Mouse (Mus musculus) cortical plate, adult 2 months (tissue): ENCODE results near the gene Pak4.

Experiments used
- CTCF ChIP-seq: fragments of 200-500 bp; IDR thresholded peaks from 2 replicates; pipeline ENCODE4 v1.5.1; 2011; ENCODE audit warnings: mild to moderate bottlenecking, control low read depth, low read length; ENCODE audit not compliant: insufficient read depth; ENCODE audit errors: extremely low read depth
- POLR2A ChIP-seq: fragments of 200-500 bp; IDR thresholded peaks from 2 replicates; pipeline ENCODE4 v1.6.1; 2011; ENCODE audit warnings: mild to moderate bottlenecking, low read length, control low read depth; ENCODE audit not compliant: insufficient read depth; ENCODE audit errors: extremely low read depth

- no peak for TF ChIP-seq CTCF
- no peak for TF ChIP-seq POLR2A
Observed at GRCm38 (mm10) chr7:28562371-28562770, 35.6 kb downstream of the Pak4 start.
